Mouse (Mus musculus) megakaryocyte progenitor cell, adult 5-6 weeks (primary cell): ENCODE measurements around the gene 2900026A02Rik. TPM values are rescaled to one million over a fixed set of nuclear protein-coding genes. Genes with fewer than 3 reads are reported as not detected.
A peak's percentile ranks its signal among the peaks of the same experiment; 100 is the strongest.

Experiments
- ATAC-seq: replicated peaks from 2 replicates; pipeline ENCODE4 v1.8.0; 2016; ENCODE audit warnings: mild to moderate bottlenecking, moderate TSS enrichment, inconsistent platforms; ENCODE audit not compliant: poor library complexity
- total RNA-seq, 2 experiments: library from RNA; stranded (forward) in 1 of 2; stranded (reverse) in 1 of 2; fragments of 157-497, 149-512 nt in 1 of 2; fragments of 200-1000 nt in 1 of 2; gene quantifications; 2 replicates each; pipeline versions ENCODE4 v1.2.3 to v1.2.4; 2015 to 2017

The 2900026A02Rik gene
- total RNA-seq, 2 experiments from 2014 or later: 1.3 to 2.7 TPM

DNA sequence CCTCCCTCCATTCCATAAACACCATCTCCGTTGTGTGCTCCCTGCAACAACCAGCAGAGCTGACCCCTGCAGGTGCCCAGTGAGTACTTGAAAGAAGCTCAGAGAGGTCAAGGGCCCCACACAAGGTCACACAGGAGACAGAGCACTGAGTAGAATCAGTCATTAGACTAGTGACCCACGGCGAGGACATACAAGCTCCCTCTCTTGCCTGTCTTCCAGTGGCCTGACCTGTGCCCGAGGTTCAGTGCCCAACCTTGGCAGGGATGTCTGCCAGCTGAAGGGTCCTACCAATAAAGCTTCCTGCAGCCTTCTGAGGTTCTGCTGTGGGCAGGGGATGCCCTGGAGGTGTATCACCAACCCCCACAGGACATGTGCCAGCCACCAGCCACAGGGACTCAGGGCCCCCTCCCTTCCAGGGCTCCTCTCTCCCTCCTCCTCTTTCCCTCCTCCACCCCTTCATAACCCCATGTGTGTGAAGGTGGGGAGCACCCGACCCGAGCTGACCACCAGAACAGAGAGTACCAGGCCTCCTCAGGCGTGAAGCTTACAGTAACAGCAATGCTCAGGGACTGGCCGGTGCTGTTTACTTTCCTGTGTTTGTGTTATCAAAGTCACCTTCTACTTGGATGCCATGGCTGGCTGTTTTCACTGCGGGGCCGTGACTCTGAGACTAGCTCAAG, 8.7 kb downstream of the 2900026A02Rik start:
- no peak for ATAC-seq

DNA sequence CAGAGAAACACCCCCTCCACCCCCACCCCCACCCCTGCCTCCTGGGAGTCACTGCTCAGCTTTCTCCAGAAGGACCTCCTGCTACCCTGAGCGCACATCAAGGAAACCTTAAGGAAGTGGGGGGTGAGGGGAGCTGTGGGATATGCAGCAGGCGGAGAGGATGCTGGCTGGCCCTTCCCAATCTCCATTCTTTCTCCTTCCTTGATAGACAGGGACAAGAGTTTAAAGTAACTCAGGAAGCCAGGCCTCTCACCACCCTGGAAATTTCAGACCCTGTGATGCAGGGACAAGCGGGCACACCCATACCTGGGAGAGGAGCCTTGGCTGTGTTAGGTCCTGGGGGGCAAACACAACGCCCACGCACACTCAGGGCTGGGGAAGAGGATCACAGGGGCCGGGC, 10.7 kb downstream of the 2900026A02Rik start:
- no peak for ATAC-seq

DNA sequence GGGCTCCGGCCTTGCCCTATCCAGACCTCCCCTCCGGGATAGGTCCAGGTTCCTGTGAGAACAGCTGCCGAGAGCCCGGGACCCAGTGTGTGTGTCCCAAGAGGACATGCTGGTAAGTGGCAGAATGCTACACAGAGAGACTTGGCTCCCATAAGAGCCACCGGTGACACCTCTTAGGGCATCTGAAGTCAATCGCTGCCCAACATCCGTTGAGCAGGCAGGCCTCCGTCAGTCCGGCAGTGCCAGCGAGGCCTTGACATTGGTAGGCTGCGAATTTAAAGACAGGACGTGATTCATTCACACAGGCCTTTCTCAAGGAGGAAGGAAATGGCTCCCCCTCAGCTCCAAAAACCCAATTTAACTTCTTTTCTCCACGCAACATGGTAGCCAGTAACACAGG, 11.1 kb downstream of the 2900026A02Rik start:
- no peak for ATAC-seq

DNA sequence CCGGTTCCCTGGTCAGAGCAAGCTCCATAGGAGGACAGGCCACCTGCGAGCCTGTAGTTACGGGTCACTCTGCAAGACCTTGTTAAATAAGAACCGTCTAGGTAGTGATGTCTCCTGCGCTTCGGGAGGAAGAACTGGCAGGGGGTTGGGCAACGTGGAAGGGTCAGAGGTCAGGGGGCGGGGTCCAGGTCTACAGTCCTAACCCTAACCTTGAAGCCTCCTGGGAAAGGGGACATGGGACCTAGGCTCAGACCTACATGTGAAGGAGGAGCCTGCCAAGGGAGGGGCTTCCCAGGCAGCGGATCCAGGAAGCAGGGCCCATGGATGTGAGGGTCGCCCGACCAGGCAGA, 11.7 kb downstream of the 2900026A02Rik start:
- ATAC-seq: no peak

DNA sequence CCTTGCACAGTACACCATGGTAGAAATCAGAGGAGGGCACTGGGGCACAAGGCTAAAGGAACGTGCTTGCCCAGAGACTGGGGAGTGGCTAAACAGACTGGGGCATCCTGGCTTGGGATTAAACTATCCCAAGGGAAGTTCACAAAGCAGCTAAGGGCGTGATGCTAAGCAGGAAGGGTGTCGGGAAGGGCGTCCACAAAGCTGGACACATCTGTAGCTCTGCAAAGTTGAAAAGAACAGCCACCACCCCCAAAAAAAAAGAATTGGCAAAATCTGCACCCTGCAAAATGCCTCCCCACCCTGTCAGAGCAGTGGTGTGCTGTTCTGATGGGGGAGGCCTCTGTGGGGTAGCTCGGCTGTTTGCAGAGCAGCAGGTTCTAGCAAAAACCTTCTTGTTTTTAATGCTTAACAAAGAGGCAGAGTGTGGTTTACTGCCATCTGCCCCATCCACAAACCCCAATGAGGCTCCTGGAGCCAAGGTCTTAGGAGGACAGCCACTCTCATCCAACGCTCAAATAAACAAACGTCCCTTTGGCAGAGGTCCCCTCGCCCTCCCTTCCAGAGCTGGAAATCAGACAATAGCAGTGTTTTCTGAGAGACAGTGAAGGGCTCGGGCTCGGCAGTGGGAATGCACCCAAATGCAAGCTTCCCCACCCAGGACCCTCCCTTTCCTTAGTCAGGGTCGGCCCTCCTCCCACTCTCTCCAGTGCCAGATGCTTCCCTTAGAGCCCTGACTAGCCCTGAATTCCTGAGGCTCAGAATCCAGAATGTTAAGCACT, 12.2 kb downstream of the 2900026A02Rik start:
- no peak for ATAC-seq

DNA sequence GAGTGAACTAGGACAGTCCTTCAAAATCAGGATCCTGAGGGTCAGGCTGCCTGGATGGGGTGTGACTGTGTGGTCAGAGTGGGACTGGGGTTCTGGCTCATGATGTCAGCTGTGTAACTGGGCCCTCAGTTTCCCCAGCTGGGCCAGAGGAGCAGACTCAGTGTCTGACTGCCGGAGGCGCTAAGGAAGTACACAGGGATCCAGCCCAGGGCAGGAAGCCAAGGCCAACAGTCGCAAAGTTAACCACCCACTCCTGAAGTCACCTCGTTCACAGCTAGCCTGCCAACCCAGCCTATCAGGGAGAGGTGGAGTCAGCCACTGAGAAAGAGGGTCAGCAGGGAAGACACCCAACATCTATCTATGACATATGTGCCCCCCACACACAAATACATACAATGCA, 13.0 kb downstream of the 2900026A02Rik start:
- ATAC-seq: peak; percentile 29; the same call in 1 of the 2 replicates

DNA sequence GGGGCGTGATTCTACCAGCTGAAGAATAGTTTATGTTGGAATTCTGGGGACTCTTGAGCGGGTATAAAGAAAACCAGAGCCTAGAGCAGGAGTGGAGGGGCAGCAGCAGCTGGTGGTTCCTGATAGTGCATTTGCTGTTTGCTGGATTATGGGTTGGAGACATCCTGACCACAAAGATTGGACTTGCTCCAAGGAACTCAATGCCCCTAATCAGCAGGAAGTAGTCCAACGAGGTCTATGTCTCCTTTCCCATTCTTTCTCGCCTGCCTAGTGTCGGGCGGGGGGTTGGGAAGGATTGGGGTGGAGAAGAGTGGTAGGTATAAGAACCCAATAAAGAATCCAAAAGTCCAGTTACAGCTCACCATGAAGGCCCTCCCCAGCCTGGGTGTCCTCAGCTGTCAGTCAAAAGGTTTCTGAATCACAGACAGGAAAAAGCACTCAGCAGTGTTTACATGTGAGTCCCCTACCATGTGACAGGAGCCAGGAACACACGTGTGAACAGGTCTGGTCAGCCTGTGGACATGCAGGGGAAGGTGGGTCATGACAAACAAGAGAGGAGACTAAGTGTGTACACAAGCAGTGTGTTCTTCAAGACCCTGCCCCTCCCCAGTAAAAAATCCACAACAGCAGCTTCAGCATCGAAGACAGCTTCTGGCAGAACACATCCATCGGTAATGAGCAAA, 14.2 kb downstream of the 2900026A02Rik start:
- ATAC-seq: peak; percentile 71

DNA sequence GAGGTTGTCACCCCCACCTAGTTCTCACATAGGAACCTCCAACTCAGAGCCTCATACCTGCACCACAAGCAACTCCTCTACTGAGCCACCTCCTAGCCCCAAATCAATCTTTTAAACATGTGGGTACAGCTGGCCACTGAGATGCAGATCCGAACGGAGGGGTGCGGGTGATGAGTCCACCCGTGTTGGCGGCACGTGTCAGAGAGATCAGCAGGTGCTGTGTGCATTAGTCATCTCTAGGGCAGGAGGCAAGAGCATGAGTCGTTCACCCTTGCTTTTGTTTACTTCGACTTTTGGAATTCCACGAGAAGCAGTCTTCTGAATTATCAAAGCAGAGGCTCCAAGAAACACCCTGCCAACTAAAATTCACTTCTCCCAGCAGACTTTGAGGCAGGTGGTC, 16.8 kb downstream of the 2900026A02Rik start:
- ATAC-seq: no peak

DNA sequence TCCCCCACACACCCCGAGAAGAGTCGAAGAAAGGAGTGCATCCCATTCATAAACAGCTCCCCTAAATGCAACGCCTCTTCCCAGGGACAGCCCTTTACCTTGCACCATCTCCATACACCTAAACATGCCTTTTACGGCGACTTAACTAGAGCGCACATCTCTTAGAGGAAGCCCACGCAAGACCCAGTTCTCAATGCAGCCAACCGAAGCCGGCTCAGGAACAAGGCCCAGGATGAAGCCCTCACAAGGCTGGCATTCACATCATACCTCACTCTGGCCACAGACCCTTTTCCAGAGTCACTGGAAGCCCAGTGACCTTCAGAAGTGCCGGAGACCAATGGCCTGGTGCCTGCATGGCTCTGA, 21.3 kb downstream of the 2900026A02Rik start:
- ATAC-seq: no peak

DNA sequence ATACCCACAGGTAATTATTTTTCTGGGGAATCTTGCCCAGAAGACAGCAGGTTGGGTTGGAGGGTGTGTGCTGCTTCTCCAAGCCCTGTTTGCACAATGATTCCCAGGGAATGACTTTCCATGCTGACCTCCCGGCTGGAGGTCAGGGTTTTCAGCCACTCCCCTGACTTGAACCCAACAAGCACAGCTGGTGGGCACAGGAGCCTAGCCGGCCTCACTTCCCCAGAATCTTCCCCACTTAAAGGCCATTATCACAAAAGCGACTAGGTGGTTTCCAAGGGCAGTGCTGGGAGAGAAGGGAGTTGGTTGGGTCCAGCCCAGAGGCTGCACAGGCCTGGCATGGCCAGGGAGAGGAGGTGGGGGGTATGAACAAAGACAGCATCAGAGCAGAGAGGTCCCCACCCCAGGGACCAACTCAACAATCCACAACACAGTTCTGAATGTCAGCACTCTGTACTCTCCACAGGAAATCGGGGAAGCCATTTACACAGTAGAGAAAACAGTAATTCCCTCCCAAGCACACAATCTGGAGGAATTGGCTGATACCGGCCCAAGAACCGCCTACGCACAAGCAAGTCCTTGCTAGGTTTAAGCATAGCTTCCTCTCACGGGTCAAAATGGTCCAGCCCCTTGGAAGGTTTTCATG, 21.8 kb downstream of the 2900026A02Rik start:
- no peak for ATAC-seq

DNA sequence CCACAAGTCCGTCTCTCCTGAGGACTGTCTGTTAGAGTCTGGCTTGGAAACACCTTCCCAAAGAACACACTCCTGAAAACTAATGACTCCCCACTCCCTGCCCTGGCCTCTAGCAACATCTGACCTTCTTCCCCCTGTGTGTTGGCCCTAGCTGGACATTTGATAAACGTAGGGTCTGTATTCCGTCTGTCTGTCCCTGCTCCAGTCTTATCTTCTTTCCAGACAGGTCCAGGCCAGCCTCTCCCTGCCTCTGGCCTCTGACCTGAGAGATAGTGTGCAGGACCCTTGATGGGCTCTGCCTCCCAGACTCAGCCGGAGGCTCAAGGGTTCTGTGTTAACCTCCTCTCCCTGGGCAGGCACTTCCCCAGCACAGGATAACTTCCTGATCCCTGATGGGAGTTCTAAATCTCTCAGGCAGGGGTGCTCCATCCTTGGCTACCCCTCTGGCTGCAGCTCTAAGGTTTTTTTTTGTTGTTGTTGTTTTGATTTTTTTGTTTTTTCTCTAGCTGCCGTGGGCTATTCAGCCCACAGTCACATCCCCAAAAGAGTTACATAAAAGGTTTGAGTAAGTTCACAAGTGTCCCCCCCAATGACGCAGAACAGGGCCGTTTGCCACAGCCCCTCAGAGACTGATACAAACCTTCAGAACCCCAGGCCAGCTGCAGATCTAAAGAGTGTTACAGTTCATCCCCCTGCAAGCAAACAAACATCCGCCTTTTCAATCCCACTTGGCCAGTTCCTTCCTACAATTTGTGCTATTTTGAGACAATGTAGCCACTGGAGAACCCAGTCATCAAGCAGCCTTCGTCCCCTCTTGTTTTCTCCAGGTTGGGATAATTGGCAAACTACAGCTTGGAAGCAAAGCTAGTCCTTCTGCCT, 23.9 kb downstream of the 2900026A02Rik start:
- ATAC-seq: no peak

DNA sequence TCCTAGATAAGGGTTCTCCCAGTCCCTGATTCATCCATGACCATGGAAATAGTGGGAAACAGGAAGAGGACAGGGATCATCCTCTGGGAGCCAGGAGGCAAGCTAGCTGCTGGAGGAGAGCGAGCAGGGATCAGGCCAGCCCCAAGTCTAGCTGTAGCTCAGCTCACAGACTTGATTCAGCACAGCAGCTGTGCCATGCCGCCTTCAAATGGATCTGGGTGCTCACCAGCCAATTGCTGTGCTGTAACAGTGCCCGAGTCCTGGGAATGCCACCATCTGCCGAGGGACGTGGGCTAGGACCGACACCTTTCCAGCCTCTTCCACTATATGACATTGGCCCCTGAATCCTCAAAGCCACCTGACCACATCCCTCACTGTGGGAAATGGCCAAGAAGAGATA, 25.1 kb downstream of the 2900026A02Rik start:
- ATAC-seq: no peak

DNA sequence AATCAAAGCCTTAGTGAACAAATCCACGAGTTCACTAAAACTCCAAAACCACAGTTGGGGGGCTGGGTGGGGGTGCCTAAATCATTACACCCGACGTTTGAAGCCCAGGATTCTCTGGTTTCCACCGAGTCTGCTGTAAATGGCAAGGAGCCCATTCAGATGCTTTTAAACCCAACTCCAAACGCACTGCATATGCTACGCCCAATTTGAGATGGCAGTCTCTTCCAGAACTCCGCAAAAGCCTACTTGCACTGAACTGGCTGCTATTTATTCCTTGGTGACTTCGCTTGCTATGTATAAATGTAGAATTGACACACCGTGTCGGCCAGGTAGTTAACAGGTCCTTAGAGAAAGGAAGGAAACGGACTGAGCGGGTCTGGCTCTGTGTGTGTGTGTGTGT, 25.6 kb downstream of the 2900026A02Rik start:
- ATAC-seq: no peak

DNA sequence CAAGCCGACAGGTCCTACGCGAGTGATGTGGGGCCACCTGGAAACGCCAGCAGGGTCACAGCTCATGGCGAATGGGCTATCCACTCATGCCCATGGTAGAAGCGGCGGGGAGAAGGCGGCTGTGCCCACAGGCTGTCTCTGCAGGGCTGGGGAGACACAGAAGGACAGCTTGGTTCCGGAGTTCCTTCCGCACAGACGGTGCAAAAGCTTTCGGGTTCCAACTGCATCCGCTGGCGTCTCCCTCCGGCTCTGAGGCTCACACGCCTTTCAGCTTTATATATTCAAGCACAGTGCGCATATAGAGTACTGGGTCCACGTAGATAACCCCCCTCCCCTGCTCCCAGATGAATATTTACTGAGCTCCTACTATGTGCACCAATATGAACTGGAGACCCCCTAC, 27.3 kb downstream of the 2900026A02Rik start:
- ATAC-seq: no peak

DNA sequence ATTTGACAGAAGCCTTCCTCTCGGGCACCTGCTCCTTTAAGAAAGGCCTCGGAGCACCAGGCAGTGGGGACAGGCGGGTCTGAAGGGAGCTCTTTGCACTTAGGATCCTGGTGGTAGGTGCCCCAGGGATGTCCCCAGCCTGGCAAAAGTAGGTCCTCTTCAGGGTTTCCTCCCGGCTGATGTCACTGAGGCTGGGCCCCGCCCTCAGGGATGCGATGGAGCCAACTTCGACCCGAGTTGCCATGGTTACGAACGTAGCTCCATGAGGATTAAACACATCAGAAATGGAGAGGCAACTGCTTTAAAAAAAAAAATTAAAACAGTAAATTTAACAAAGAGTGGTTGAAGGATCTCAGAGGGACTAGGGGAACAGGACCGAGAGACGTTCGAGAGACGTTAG, 29.1 kb downstream of the 2900026A02Rik start:
- no peak for ATAC-seq

DNA sequence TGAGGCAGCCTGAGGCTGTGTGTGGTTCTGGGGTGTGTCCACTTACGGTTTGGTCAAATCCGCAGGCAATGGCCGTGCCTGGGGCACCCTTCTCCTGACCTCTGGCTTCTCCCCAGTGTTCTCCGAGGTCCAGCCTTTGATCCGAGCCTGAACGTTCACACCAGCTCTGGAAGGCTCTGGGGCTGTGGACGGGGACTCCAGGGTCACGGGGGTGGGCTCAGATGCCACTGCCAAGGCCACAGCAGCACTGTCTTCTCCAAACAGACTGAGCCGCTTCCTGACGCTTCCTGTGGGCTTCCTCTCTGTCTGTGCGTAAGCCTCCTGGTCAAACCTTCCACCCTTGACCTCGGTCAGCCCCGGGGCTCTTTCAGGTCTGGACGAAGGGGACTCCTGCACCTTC, 30.5 kb downstream of the 2900026A02Rik start:
- ATAC-seq: no peak

DNA sequence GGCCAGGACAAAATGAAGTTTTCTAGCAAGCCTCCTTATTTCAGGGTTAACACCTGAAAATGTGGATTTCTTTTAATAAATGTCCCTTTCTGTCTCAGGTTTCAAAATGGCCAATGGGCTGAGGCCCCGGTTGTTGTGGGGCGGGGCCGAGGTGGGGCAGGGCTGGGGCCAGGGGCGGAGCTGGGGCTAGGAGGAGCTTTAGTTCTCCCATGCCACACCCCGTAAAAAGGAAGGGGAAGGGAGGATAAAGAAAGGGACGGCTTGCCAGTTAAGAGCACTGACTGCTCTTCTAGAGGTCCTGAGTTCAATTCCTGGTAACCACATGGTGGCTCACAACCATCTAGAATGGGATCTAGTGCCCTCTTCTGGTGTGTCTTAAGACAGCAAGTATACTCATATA, 39.6 kb downstream of the 2900026A02Rik start:
- ATAC-seq: peak; percentile 82

DNA sequence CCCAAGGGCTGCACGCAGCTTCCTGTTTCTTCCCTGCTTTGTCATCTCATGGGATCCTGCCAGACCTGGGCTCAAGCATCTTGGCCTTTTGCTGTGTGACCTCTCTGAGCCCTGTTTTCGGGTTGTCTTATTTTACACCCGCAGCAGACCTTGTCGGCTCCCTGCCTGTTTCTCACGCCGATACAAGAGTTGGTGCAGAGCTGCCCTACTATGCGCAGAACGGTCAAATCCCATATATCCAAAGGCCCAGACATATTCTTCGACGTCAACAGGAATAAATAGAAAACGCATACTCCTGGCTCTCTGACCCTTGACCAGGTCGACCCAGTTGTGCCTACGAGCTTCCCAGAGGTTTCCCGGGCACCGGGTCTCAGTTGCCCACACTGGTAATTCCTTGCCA, 40.3 kb downstream of the 2900026A02Rik start:
- peak; percentile 33; the same call in 1 of the 2 replicates for ATAC-seq

DNA sequence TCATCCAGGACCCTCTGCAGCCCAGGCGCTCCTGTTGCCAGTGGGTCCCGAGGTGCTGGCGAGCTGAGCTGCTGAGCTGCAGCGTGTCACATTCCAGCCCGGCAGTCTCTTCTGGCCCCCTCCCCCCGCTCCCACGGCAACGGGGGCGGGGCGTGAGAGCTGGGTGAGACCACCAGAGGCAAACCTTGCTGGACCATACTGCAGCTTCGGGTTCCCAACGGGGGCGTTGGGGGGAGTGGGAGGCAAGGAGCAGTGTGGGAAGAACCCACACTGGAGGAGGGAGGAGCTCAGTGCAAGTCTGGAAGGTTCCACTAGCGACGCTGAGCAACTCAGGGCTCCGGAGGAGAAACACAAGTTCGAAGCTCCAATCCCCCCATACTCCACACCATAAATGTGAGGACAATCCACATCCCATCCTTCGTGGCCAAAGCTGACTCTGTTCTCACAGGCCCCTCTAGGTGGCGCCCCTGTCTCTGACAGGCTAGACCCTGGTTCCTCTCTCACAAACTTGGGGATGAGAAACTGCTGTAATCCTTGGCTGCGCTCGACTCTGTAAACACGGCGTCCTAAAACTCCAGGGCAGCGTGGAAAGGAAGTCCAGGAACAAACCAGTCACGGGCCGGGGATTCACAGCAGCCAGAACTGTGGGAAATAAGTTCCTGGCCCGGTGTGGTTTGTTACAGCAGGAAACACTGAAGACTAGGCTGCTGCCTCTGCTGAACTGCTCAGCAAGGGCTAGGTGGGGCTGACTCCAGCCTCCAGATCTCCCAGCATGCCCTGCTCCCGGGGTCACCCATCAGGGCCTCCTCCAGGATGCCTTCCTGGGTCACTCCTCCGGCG, 41.0 kb downstream of the 2900026A02Rik start:
- ATAC-seq: peak; percentile 80

DNA sequence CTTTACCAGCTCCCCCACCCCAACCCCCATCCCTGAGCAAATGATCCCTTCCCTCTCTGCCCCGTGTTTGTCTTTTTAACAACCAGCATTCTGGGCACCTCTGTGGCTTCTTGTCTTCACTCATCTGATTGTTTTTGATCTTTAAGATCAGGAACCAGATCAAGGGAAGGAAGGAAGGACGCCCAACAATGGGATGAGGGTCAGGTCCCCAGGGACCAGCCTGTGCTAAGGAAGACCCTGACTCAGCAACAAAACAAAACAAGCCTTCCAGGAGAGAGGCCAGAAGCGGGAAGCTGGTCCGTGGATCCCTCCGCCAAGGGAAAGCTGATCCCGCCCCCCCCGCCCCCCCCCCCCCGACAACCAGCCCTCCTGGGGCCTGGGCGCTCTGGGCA, 41.6 kb downstream of the 2900026A02Rik start:
- ATAC-seq: no peak
